Mouse (Mus musculus) lung, adult 2 months (tissue): ENCODE results near the gene Dap. TPM values are rescaled to one million over a fixed set of nuclear protein-coding genes. Genes with fewer than 3 reads are reported as not detected.

ENCODE experiments used
- DNase-seq: peaks from one replicate; pipeline ENCODE4 v3.0.0; 2022
- H3K4me1 ChIP-seq: fragments of 200-500 bp; 2 replicates; pipeline ENCODE4 v1.6.1; 2011; ENCODE audit warnings: low read length; ENCODE audit not compliant: control insufficient read depth, insufficient read depth
- H3K4me3 ChIP-seq: fragments of 200-500 bp; replicated peaks from 2 replicates; pipeline ENCODE3; 2011; ENCODE audit warnings: low read depth, mild to moderate bottlenecking, control low read depth, low read length; ENCODE audit errors: extremely low read depth
- CTCF ChIP-seq: fragments of 200-500 bp; IDR thresholded peaks from 2 replicates; pipeline ENCODE4 v1.5.1; 2011; ENCODE audit warnings: mild to moderate bottlenecking, low read length, control low read depth; ENCODE audit not compliant: insufficient read depth
- POLR2A ChIP-seq: fragments of 200-500 bp; IDR thresholded peaks from 2 replicates; pipeline ENCODE4 v1.6.1; 2011; ENCODE audit warnings: low read depth, mild to moderate bottlenecking, control low read depth, low read length, borderline replicate concordance; ENCODE audit errors: extremely low read depth
- WGBS: fragments of 180-500 bp; shearing (Covaris S2); methylation state at CpG from one replicate; pipeline ENCODE4 v1.1.7; 2018; 5-methylcytosine and 5-hydroxymethylcytosine counted together
- polyA plus RNA-seq: library from polyadenylated mRNA; depleted of rRNA; stranded (reverse); fragments of >200 nt; gene quantifications from 2 replicates; pipeline ENCODE4 v1.2.3, GENCODE M21; 2012

Gene Dap
- polyA plus RNA-seq, 1 experiment, result 54.3 TPM

- Histone ChIP-seq H3K4me3 (no peak overlapping the region), H3K4me1 (no peaks in the 10 kb centered on the region)
- no peak for DNase-seq
- 85% methylated on average over 9 of the region's 9 CpGs for WGBS
- TF ChIP-seq POLR2A (no peak), CTCF (no peak)
Observed at GRCm38 (mm10) chr15:31236549-31236907, 12.4 kb downstream of the Dap start.

DNA sequence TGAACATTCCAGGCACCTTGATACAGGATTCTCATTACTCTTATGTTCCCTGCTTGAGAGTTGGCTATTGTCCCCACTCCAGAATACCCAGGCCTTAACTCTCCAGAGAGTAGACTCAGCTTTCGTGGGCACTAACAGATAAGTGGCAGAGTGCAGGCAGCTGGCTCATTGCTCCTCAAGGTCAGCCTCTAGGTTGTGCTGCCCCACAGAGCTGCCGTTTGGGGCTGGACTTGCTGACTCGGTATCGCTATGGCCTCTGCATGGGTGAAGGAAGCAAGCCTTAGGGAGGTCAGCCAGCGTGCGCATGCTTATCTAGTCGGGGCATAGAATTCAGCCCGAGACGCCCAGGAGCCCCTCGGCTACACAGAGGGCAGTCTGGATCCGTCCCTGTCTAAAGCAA lies 13.3 kb downstream of the Dap start:
- no peak for DNase-seq
- TF ChIP-seq POLR2A (no peak), CTCF (no peak)
- no peak overlapping the region for H3K4me3 ChIP-seq
- WGBS, result 53% methylated on average over 11 of the region's 11 CpGs
- H3K4me1 ChIP-seq, result no peaks in the 10 kb centered on the region

GRCm38 (mm10) chr15:31237898-31238297 lies 13.8 kb downstream of the Dap start:
- 42% methylated on average over 5 of the region's 5 CpGs for WGBS
- H3K4me3 ChIP-seq, result no peak overlapping the region
- TF ChIP-seq POLR2A (no peak), CTCF (no peak)

DNA sequence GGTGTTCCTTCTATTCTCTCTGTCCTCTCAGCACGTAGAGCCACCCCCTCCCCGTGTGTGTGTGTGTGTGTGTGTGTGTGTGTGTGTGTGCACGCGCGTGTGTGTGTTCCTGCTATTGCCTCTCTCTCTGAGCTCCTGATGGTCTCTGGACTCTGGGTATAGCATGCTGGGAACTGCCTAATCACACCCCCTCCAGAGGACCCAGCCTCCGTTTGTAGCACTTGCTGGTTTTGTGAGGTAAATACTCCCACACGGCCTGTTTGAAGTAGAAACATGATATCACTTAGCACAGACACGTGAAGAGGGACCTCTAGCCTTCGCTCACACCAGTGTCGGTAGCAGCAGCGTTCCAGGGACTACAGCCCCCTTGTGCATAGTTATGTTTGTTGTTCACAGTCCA lies 14.5 kb downstream of the Dap start:
- 69% methylated on average over 11 of the region's 11 CpGs for WGBS
- no peaks in the 10 kb centered on the region; the same call in none of the 2 replicates for H3K4me1 ChIP-seq
- no peak for TF ChIP-seq CTCF
- TF ChIP-seq POLR2A, result no peak

More at GRCm38 (mm10) chr15:31237898-31238297, 13.8 kb downstream of the Dap start:
- no peaks in the 10 kb centered on the region; the same call in 1 of the 2 replicates for H3K4me1 ChIP-seq
- DNase-seq, result no peak

DNA sequence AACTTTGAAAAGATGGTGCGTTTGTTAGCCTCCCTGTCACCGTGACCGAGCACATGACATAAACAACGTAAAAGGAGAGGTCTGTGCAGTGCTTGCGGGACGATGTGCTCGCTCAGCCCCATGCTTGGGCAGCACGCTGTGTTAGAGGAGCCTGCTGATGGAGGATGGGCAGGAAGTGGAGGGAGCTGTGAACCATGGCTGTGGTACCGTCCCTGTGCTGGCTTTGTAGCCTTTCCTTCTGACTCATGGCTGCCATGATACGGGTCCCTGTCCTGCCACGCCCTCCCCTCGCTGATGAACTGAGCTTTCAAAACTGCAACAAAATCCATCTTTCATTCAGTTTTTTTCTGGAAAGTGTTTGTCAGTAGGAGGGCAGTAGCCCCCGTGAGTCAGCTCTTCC lies 15.6 kb downstream of the Dap start:
- TF ChIP-seq POLR2A (no peak), CTCF (no peak)
- 83% methylated on average over 13 of the region's 13 CpGs for WGBS
- no peak for DNase-seq
- no peak overlapping the region for H3K4me3 ChIP-seq
- H3K4me1 ChIP-seq, result no peaks in the 10 kb centered on the region; the same call in none of the 2 replicates

More for the DNA sequence above, 14.5 kb downstream of the Dap start:
- no peak for DNase-seq
- H3K4me3 ChIP-seq, result no peak overlapping the region

- no peak for DNase-seq
- 98% methylated on average over 4 of the region's 4 CpGs for WGBS
- Histone ChIP-seq H3K4me3 (no peak overlapping the region), H3K4me1 (no peaks in the 10 kb centered on the region; the same call in none of the 2 replicates)
- TF ChIP-seq POLR2A (no peak), CTCF (no peak)
Observed at GRCm38 (mm10) chr15:31240181-31240580, 16.1 kb downstream of the Dap start.

DNA sequence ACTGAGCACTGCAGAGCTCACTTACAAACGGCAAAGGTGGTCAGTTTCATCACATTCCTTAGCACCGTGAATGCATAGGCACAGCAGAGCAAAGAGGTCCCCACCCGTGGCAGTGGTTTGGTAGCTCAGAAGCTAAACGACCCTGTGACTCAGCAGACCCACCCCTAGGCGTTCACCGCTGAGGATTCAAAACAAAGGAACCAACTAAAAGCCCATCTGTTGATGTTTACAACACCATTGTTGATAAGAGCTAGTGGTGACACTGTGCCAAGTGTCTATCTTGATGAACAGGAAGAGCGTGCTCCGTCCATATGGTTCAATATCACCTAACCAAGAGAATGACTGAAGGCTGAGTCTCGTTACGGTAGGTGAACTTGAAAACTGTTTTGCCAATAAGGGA lies 19.1 kb downstream of the Dap start:
- Histone ChIP-seq H3K4me1 (peaks cover 6% of the 10 kb centered on the region), H3K4me3 (no peak overlapping the region)
- TF ChIP-seq CTCF, result no peak
- DNase-seq, result no peak
- 41% methylated on average over 10 of the region's 10 CpGs for WGBS

- TF ChIP-seq POLR2A (no peak), CTCF (no peak)
- 85% methylated on average over 17 of the region's 17 CpGs for WGBS
- no peak for DNase-seq
- Histone ChIP-seq H3K4me1 (peaks cover 6% of the 10 kb centered on the region), H3K4me3 (no peak overlapping the region)
Observed at GRCm38 (mm10) chr15:31244696-31245445, 20.8 kb downstream of the Dap start.

GRCm38 (mm10) chr15:31245934-31246333 lies 21.8 kb downstream of the Dap start:
- H3K4me1 ChIP-seq, result peaks cover 6% of the 10 kb centered on the region
- no peak overlapping the region for H3K4me3 ChIP-seq
- TF ChIP-seq POLR2A (no peak), CTCF (no peak)
- DNase-seq, result no peak
- WGBS, result 60% methylated on average over 9 of the region's 9 CpGs

GRCm38 (mm10) chr15:31247035-31247434 lies 22.9 kb downstream of the Dap start:
- 73% methylated on average over 9 of the region's 9 CpGs for WGBS
- TF ChIP-seq POLR2A (no peak), CTCF (no peak)
- Histone ChIP-seq H3K4me1 (peaks cover 6% of the 10 kb centered on the region), H3K4me3 (no peak overlapping the region)
- DNase-seq, result no peak
